Mouse (Mus musculus) thymus, adult 2 months (tissue): Measurements from ENCODE around the gene Sytl3.
"Not testable (repeated sequence)": the region's sequence is repeated elsewhere in the genome, so short reads cannot be mapped to it uniquely, and the experiment has no call there.

Experiments
- CTCF ChIP-seq: fragments of 200-500 bp; IDR thresholded peaks from 2 replicates; pipeline ENCODE4 v1.5.1; 2012; ENCODE audit warnings: mild to moderate bottlenecking, control low read depth, low read length, moderate library complexity, borderline replicate concordance; ENCODE audit not compliant: control insufficient read depth, poor library complexity, insufficient read depth; ENCODE audit errors: extremely low read depth
- POLR2A ChIP-seq: fragments of 200-500 bp; IDR thresholded peaks from 2 replicates; pipeline ENCODE4 v1.6.1; 2012; ENCODE audit warnings: mild to moderate bottlenecking, low read length, control low read depth, moderate library complexity; ENCODE audit not compliant: control insufficient read depth, poor library complexity, insufficient read depth; ENCODE audit errors: extremely low read depth

DNA sequence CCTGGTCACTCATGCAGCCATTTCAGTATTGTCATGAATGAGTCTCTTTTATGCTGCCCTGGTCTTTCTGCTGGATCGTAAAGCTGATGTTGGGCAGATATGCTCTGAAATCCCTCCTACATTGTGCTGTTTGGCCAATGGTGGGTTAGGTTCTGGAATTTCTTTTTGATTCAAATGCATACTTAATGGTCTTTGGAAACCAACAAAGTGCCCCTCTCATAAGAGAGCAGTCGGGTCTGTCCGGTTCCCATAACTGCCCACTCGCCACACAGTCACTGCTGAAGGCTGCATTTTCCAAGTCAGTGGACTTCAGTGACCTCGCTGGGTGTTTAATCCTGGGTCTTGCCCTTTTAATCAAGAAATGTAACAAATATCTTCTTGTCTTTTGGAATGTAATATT lies 24.8 kb downstream of the Sytl3 start:
- TF ChIP-seq CTCF, POLR2A: not testable (repeated sequence)
